Mouse (Mus musculus) spleen, adult 2 months (tissue): ENCODE results near the gene Jakmip3. TPM values are rescaled to one million over a fixed set of nuclear protein-coding genes. Genes with fewer than 3 reads are reported as not detected.

Experiments
- DNase-seq, 2 experiments: peaks; one replicate each; pipeline versions ENCODE4 v3.0.0 to v3.0.0-alpha.2; 2012 to 2021; ENCODE audit warnings: low spot score in 2 of 2, low read depth in 1 of 2
- H3K27ac ChIP-seq: fragments of 200-500 bp; 2 replicates; pipeline ENCODE4 v1.5.1; 2012; ENCODE audit warnings: low read length, inconsistent platforms; ENCODE audit not compliant: insufficient read depth
- H3K27me3 ChIP-seq: fragments of 200-500 bp; 2 replicates; pipeline ENCODE4 v1.6.1; 2012; ENCODE audit warnings: mild to moderate bottlenecking, moderate library complexity, low read length, inconsistent platforms; ENCODE audit not compliant: control insufficient read depth, insufficient read depth
- H3K36me3 ChIP-seq: fragments of 200-500 bp; 2 replicates; pipeline ENCODE4 v1.6.1; 2012; ENCODE audit warnings: mild to moderate bottlenecking, low read length, inconsistent platforms; ENCODE audit not compliant: control insufficient read depth, insufficient read depth
- H3K4me1 ChIP-seq: fragments of 200-500 bp; 2 replicates; pipeline ENCODE4 v1.6.1; 2011; ENCODE audit warnings: inconsistent platforms; ENCODE audit not compliant: control insufficient read depth, insufficient read depth, insufficient read length
- H3K4me3 ChIP-seq: fragments of 200-500 bp; 2 replicates; pipeline ENCODE4 v1.5.1; 2011; ENCODE audit warnings: mild to moderate bottlenecking, inconsistent platforms; ENCODE audit not compliant: insufficient read depth, insufficient read length; ENCODE audit errors: extremely low read depth
- CTCF ChIP-seq: fragments of 200-500 bp; IDR thresholded peaks from 2 replicates; pipeline ENCODE4 v1.5.1; 2011; ENCODE audit warnings: mild to moderate bottlenecking, inconsistent platforms; ENCODE audit not compliant: insufficient read depth, insufficient read length, insufficient replicate concordance; ENCODE audit errors: extremely low read depth
- POLR2A ChIP-seq: fragments of 200-500 bp; IDR thresholded peaks from 2 replicates; pipeline ENCODE4 v1.6.1; 2011; ENCODE audit warnings: low read depth, low read length, inconsistent platforms
- WGBS: fragments of 180-500 bp; shearing (Covaris S2); methylation state at CpG from one replicate; pipeline ENCODE4 v1.1.7; 2018; 5-methylcytosine and 5-hydroxymethylcytosine counted together
- polyA plus RNA-seq: library from polyadenylated mRNA; depleted of rRNA; stranded (reverse); fragments of >200 nt; gene quantifications from 2 replicates; pipeline ENCODE4 v1.2.3, GENCODE M21; 2012; rRNA removed

The Jakmip3 gene
- polyA plus RNA-seq, result 0.35 and 0.37 TPM in 2 replicates

- Histone ChIP-seq H3K4me3 (no peak within 1 kb of the TSS), H3K36me3 (no peaks in the 10 kb centered on the region), H3K4me1 (no peaks in the 10 kb centered on the region), H3K27me3 (peaks cover 8% of the 10 kb centered on the region; the same call in 1 of the 2 replicates), H3K27ac (no peak within 1 kb of the TSS)
- no peak for TF ChIP-seq CTCF
- TF ChIP-seq POLR2A, result no peak
- WGBS, result 4% methylated on average over 78 of the region's 78 CpGs
- no peak for DNase-seq
Measured at GRCm38 (mm10) chr7:138940612-138941461, at the start of gene Jakmip3. TSS of gene Jakmip3 (plus strand) at chr7:138940730.

DNA sequence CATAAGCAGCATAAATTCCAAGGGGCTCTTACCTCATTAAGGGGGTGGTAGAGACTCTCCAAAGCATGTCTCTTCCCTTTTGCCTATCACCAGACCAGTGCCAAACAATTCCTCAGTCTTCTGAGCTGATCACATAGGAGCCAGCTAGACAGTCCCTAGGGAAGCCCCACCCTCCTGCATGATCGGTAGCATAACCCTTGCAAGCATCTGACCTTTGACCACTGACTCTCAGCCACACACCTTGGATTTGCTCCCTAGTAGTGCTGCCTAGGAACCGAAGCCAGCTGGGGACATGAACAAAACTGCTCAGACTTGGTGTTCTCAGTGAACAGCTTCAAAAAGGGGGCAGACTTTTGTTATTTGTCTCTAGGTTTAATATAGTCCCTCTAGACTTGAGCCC lies 42.4 kb upstream of the Jakmip3 start:
- no peaks in the 10 kb centered on the region for H3K27me3 ChIP-seq
- no peak for DNase-seq
- no peaks in the 10 kb centered on the region for H3K4me1 ChIP-seq
- H3K4me3 ChIP-seq, result no peak overlapping the region
- TF ChIP-seq POLR2A (no peak), CTCF (no peak)
- 85% methylated on average over 2 of the region's 2 CpGs for WGBS
- no peak overlapping the region for H3K27ac ChIP-seq
- peaks cover 9% of the 10 kb centered on the region for H3K36me3 ChIP-seq

DNA sequence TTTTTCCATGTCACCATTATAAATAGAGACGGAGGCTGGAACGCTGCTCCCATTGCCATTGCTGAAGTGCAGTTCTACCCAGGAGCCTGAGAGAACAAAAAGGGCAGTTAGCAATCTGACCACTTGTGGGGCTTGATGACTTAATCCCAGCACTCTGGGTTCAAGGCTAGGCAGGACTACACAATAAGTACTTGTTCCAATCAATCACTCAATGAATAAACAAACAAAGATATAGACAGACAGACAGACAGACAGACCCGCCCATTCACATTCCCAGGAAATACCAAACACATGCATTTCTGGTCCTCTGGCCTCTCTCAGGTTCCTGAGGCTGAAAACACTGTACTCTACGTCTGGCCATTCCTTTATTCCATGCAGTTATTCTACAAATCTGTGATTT lies 41.8 kb upstream of the Jakmip3 start:
- Histone ChIP-seq H3K36me3 (peaks cover 7% of the 10 kb centered on the region), H3K27ac (no peak overlapping the region), H3K4me1 (no peaks in the 10 kb centered on the region), H3K4me3 (no peak overlapping the region), H3K27me3 (no peaks in the 10 kb centered on the region)
- 93% methylated on average over 4 of the region's 4 CpGs for WGBS
- TF ChIP-seq POLR2A (no peak), CTCF (no peak)
- DNase-seq, result no peak

DNA sequence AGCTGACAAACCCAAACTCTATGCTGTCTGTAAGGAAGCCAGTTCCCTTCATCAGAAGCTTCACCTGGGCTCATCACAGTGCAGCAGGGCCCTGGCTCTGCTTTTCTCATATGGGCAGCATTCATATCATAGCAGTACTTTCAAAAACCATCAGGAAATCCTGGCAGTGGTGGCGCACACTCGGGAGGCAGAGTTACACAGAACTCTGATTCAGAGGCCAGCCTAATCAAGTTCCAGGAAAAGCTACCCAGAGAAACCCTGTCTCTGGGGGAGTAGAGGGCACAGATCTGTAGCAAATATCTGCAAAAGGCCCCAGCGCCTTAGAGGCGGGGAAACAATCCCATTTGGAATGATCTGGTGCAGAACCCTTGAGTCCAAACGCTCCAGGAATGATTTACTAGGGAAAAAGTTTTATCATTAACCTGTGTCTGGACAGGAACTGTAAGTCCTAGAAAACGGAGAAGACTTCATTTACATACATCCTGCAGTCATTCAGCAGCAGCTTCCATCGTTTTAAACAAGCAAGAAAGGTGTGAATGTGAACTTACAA lies 36.6 kb upstream of the Jakmip3 start:
- Histone ChIP-seq H3K4me3 (no peak overlapping the region), H3K27ac (no peak overlapping the region), H3K27me3 (no peaks in the 10 kb centered on the region), H3K4me1 (no peaks in the 10 kb centered on the region), H3K36me3 (no peaks in the 10 kb centered on the region)
- WGBS, result 68% methylated on average over 7 of the region's 7 CpGs
- no peak for TF ChIP-seq CTCF
- TF ChIP-seq POLR2A, result no peak
- DNase-seq, result no peak

GRCm38 (mm10) chr7:138906441-138906840 lies 34.1 kb upstream of the Jakmip3 start:
- WGBS, result 90% methylated on average over 1 of the region's 1 CpGs
- H3K27ac ChIP-seq, result no peak overlapping the region
- 0 out of 2 replicates have a peak, but pooled peaks cover 5% of the 10 kb centered on the region for H3K4me1 ChIP-seq
- no peak overlapping the region for H3K4me3 ChIP-seq
- TF ChIP-seq CTCF (no peak), POLR2A (no peak)
- no peak for DNase-seq
- H3K27me3 ChIP-seq, result no peaks in the 10 kb centered on the region
- H3K36me3 ChIP-seq, result no peaks in the 10 kb centered on the region

GRCm38 (mm10) chr7:138907043-138907442 lies 33.5 kb upstream of the Jakmip3 start:
- Histone ChIP-seq H3K36me3 (no peaks in the 10 kb centered on the region), H3K27ac (no peak overlapping the region), H3K4me1 (0 out of 2 replicates have a peak, but pooled peaks cover 5% of the 10 kb centered on the region), H3K27me3 (no peaks in the 10 kb centered on the region), H3K4me3 (no peak overlapping the region)
- no peak for DNase-seq
- no peak for TF ChIP-seq CTCF
- no peak for TF ChIP-seq POLR2A
- WGBS, result 44% methylated on average over 7 of the region's 7 CpGs

- 93% methylated on average over 5 of the region's 5 CpGs for WGBS
- H3K36me3 ChIP-seq, result no peaks in the 10 kb centered on the region
- H3K27me3 ChIP-seq, result no peaks in the 10 kb centered on the region
- DNase-seq, result no peak
- TF ChIP-seq POLR2A, result no peak
- no peak for TF ChIP-seq CTCF
- H3K27ac ChIP-seq, result no peak overlapping the region
- H3K4me1 ChIP-seq, result 0 out of 2 replicates have a peak, but pooled peaks cover 5% of the 10 kb centered on the region
- no peak overlapping the region for H3K4me3 ChIP-seq
Measured at GRCm38 (mm10) chr7:138907976-138908375, 32.6 kb upstream of the Jakmip3 start.
